Mouse (Mus musculus): ENCODE results near the gene Prkn.

Gene Prkn

GRCm38 (mm10) chr17:11736531-11736930, 896.3 kb downstream of the Prkn start:
- DNase-seq (ENCODE audit: low read depth, low spot score), result no peak

GRCm38 (mm10) chr17:11737905-11738304, 897.7 kb downstream of the Prkn start:
- no peak for DNase-seq (ENCODE audit: low read depth, low spot score)

- DNase-seq (ENCODE audit: low read depth, low spot score), result no peak
These were observed 900.5 kb downstream of the Prkn start for GRCm38 (mm10) chr17:11740716-11741115.

GRCm38 (mm10) chr17:11741161-11741560, 901.0 kb downstream of the Prkn start:
- no peak for DNase-seq (ENCODE audit: low read depth, low spot score)

- no peak for DNase-seq (ENCODE audit: low read depth, low spot score)
These were observed 911.1 kb downstream of the Prkn start for GRCm38 (mm10) chr17:11751251-11751650.

GRCm38 (mm10) chr17:11752686-11753085, 912.5 kb downstream of the Prkn start:
- DNase-seq (ENCODE audit: low read depth, low spot score), result no peak

GRCm38 (mm10) chr17:11765117-11765516, 924.9 kb downstream of the Prkn start:
- no peak for DNase-seq (ENCODE audit: low read depth, low spot score)

- no peak for DNase-seq (ENCODE audit: low read depth, low spot score)
These were observed 925.4 kb downstream of the Prkn start for GRCm38 (mm10) chr17:11765581-11765980.

- DNase-seq (ENCODE audit: low read depth, low spot score), result no peak
These were observed 927.1 kb downstream of the Prkn start for GRCm38 (mm10) chr17:11767301-11767700.

GRCm38 (mm10) chr17:11768345-11768744, 928.2 kb downstream of the Prkn start:
- DNase-seq (ENCODE audit: low read depth, low spot score), result no peak

- no peak for DNase-seq (ENCODE audit: low read depth, low spot score)
These were observed 928.8 kb downstream of the Prkn start for GRCm38 (mm10) chr17:11768971-11769370.

- no peak for DNase-seq (ENCODE audit: low read depth, low spot score)
These were observed 929.3 kb downstream of the Prkn start for GRCm38 (mm10) chr17:11769513-11769912.

- no peak for DNase-seq (ENCODE audit: low read depth, low spot score)
These were observed 939.4 kb downstream of the Prkn start for GRCm38 (mm10) chr17:11779547-11779946.

- DNase-seq (ENCODE audit: low read depth, low spot score), result no peak
These were observed 939.8 kb downstream of the Prkn start for GRCm38 (mm10) chr17:11780005-11780404.

- DNase-seq (ENCODE audit: low read depth, low spot score), result peak; percentile 7
These were observed 940.8 kb downstream of the Prkn start for GRCm38 (mm10) chr17:11780805-11781481.

- DNase-seq (ENCODE audit: low read depth, low spot score), result no peak
These were observed 948.2 kb downstream of the Prkn start for GRCm38 (mm10) chr17:11788270-11788936.

GRCm38 (mm10) chr17:11795979-11796378, 955.8 kb downstream of the Prkn start:
- DNase-seq (ENCODE audit: low read depth, low spot score), result no peak

- no peak for DNase-seq (ENCODE audit: low read depth, low spot score)
These were observed 961.0 kb downstream of the Prkn start for GRCm38 (mm10) chr17:11801226-11801625.

- DNase-seq (ENCODE audit: low read depth, low spot score), result no peak
These were observed 967.1 kb downstream of the Prkn start for GRCm38 (mm10) chr17:11807280-11807679.

GRCm38 (mm10) chr17:11817886-11818285, 977.7 kb downstream of the Prkn start:
- DNase-seq (ENCODE audit: low read depth, low spot score), result peak; percentile 15

- no peak for DNase-seq (ENCODE audit: low read depth, low spot score)
These were observed 979.3 kb downstream of the Prkn start for GRCm38 (mm10) chr17:11819506-11819905.

- no peak for DNase-seq (ENCODE audit: low read depth, low spot score)
These were observed 980.6 kb downstream of the Prkn start for GRCm38 (mm10) chr17:11820757-11821156.

GRCm38 (mm10) chr17:11829501-11829900, 989.3 kb downstream of the Prkn start:
- DNase-seq (ENCODE audit: low read depth, low spot score), result no peak

Data from mesoderm, embryonic 11.5 days (tissue).